Mouse (Mus musculus): ENCODE results near the gene Tmem45a. TPM values are rescaled to one million over a fixed set of nuclear protein-coding genes. Genes with fewer than 3 reads are reported as not detected.

Gene Tmem45a
- polyA plus RNA-seq, 1 experiment from 2014 or later: 16.0 TPM

DNA sequence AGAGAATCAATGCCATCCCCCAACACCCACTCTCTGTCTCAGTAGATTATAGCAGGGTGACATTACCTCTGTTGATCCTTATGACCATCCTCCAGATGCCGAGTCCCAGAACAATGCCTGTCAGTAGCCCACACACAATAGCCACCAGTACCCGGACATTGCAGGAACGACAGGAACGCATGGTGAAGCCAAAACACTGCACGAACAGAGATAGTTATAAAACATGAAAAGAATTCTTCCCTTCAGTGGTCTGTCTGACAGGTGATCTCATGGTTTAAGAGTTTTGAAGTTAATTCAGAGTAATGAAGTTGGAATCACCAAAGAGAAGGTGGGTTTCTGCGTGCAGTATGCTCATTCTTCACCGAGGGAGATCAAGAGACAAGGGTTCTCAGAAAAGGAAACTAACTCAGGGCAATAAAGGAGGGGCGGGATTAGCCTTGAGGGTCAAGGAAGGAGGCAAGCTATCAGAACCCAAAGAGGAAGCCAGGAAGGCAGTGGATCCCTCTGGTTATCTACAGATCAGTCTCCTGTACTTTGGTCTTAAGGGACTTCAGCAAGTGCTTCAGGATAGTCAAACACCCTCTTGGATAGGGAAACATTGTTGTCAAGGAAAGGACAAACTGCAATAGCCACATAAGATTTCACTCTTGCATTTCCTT is 90.4 kb downstream of the Tmem45a start, which contains the start of gene Adgrg7:
TSS of gene Adgrg7 (minus strand) at position 375 of the 659 bp plus-strand sequence.
- ATAC-seq (replicated peaks; ENCODE audit: insufficient number of reproducible peaks, insufficient read depth, low FRiP score, low read depth): no peak
- Histone ChIP-seq H3K4me2 (no peak within 1 kb of the TSS), H3K9ac (no peak within 1 kb of the TSS), H3K36me3 (no peaks in the 10 kb centered on the region), H3K9me3 (replicated peaks) (no peaks in the 10 kb centered on the region), H3K27ac (no peak within 1 kb of the TSS), H3K4me3 (no peak within 1 kb of the TSS), H3K27me3 (no peaks in the 10 kb centered on the region), H3K4me1 (replicated peaks) (no peaks in the 10 kb centered on the region)
- WGBS: 70% methylated on average over 8 of the region's 8 CpGs

DNA sequence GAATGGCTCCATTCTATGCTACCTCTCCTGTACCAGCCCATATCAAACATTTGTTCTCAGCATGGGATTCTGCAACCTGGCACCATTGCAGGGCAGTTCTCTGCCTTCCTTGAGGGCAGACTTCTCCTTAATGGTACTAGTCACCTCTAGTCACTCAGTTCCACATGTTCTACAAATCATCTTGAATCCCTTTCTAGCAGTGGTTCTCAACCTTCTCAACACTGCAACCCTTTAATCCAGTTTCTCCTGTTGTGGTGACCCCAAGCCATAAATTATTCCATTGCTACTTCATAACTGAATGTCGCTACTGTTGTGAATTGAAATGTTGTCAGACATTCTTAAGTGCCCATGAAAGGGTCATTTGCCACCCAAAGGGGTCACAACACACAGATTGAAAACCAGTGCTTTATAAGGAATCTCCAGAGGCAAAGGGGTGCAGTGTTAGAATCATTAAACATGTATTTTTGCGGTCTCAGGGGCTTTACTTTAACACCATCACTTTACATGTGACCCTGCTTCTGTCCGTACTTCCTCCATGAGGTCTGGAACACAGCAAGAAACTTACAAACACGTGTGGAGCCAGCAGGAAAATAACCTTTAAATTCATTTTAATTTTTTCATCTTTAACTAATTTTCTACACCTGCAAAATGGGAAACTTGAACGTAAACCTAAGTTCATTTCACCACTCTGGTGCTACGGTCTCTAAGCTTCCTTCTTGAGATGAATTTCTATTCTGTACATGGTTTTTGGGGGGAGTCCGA is 91.4 kb downstream of the Tmem45a start:
- no peak for ATAC-seq (replicated peaks; ENCODE audit: insufficient number of reproducible peaks, insufficient read depth, low FRiP score, low read depth)
- no peak overlapping the region for H3K4me3 ChIP-seq
- WGBS: 75% methylated on average over 7 of the region's 7 CpGs

DNA sequence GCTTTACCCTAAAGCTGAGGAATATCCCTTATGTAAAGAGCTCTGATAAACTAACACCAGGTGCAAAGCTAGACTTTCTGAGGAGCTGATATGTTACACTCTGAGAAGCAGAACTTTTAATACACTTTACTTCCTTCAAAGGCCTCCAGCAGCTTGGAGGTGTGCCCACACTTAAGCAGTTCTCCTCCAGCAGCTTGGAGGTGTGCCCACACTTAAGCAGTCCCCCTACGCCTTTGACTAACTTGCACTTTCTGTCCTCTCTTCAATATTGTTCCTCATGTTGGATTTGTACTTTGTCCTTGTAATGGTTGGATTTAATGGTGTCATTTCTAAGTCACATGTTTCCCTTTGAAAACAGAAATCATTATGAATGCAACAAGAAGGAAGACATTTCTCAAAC is 92.2 kb downstream of the Tmem45a start:
- H3K36me3 ChIP-seq: no peaks in the 10 kb centered on the region
- no peaks in the 10 kb centered on the region for H3K4me1 ChIP-seq (replicated peaks)
- no peak overlapping the region for H3K4me2 ChIP-seq
- no peaks in the 10 kb centered on the region for H3K27me3 ChIP-seq
- H3K9ac ChIP-seq: no peak overlapping the region
- 67% methylated on average over 1 of the region's 1 CpGs for WGBS
- no peak for ATAC-seq (replicated peaks; ENCODE audit: insufficient number of reproducible peaks, insufficient read depth, low FRiP score, low read depth)
- no peak overlapping the region for H3K4me3 ChIP-seq
- H3K9me3 ChIP-seq (replicated peaks): no peaks in the 10 kb centered on the region
- no peak overlapping the region for H3K27ac ChIP-seq

More for the DNA sequence above, 91.4 kb downstream of the Tmem45a start:
- Histone ChIP-seq H3K9me3 (replicated peaks) (no peaks in the 10 kb centered on the region), H3K4me2 (no peak overlapping the region), H3K27me3 (no peaks in the 10 kb centered on the region), H3K27ac (no peak overlapping the region), H3K4me1 (replicated peaks) (no peaks in the 10 kb centered on the region), H3K9ac (no peak overlapping the region), H3K36me3 (no peaks in the 10 kb centered on the region)

DNA sequence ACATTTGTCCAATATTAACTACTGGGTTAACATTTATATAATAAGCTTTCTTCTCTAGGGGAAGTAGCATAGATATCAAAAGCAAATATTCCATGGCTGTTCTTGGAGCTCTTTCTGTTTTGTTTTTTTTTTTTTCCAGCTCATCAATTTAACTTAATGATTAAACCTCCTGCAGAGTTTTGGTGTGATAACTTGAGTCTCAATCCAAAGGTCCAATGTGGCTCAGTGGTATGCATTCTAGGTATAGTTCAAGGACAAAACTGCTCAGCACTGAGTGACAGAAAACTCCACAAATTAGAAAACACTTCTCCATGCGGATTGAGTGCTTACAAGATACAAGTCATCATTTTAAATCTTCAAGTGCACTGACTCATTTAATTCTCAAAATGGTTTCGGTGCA is 100.0 kb downstream of the Tmem45a start:
- ATAC-seq (replicated peaks; ENCODE audit: insufficient number of reproducible peaks, insufficient read depth, low FRiP score, low read depth): no peak
- 80% methylated on average over 2 of the region's 2 CpGs for WGBS
- H3K27me3 ChIP-seq: no peaks in the 10 kb centered on the region

DNA sequence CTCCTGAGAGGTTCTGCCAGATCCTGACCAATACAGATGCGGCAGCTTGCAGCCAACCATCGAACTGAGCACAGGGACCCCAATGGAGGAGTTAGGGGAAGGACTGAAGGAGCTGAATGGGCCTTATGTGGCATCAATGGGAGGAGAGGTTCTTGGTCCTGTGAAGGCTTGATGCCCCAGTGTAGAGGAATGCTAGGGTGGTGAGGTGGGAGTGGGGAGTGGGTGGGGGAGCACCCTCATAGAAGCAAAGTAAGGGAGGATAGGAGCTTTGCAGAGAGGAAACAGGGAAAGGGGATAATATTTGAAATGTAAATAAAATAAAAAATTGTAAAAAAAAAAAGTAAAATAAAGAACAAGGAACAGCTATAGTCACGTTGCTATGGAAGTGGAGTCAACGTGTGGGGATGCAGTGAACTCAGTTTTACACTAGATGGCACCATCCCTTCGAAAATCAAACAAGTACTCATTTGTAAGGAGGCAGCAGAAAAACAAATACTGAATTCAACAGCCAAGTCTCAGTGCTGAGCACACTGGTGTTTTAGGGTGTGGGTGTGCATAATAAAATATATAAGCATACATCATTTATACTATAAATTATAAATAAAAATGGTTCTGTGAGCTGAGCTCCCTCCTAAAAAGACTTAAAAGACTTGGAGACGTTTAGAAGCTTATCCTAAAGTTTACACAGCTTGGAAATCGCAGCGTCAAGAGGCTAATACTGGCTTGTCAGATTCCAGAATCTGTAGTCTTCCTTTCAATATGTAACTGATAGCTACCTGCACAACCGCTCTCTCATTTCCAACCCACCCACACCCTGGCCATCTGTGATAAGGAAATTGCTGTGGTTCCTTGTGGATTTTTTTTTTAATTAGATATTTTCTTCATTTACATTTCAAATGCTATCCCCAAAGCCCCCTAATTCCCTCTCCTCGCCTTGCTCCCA is 114.5 kb downstream of the Tmem45a start:
- Histone ChIP-seq H3K36me3 (no peaks in the 10 kb centered on the region), H3K4me3 (no peak overlapping the region), H3K27ac (no peak overlapping the region), H3K27me3 (peaks cover 5% of the 10 kb centered on the region; the same call in 1 of the 2 replicates), H3K9ac (no peak overlapping the region), H3K4me2 (no peak overlapping the region), H3K9me3 (replicated peaks) (no peaks in the 10 kb centered on the region), H3K4me1 (replicated peaks) (no peaks in the 10 kb centered on the region)
- no peak for ATAC-seq (replicated peaks; ENCODE audit: insufficient number of reproducible peaks, insufficient read depth, low FRiP score, low read depth)
- 48% methylated on average over 10 of the region's 10 CpGs for WGBS

More for the DNA sequence above, 100.0 kb downstream of the Tmem45a start:
- Histone ChIP-seq H3K4me1 (replicated peaks) (no peaks in the 10 kb centered on the region), H3K9ac (no peak overlapping the region), H3K9me3 (replicated peaks) (no peaks in the 10 kb centered on the region), H3K4me2 (no peak overlapping the region), H3K36me3 (no peaks in the 10 kb centered on the region), H3K4me3 (no peak overlapping the region), H3K27ac (no peak overlapping the region)

Other genes starting within 250 kb of the Tmem45a start
- 113 and 119 TPM in 2 replicates for gene Tfg, start 168.7 kb downstream of the Tmem45a start, polyA plus RNA-seq (2015; fragmentation: Nextera tagmentation; extraction: Ambion mirVana)
- gene Adgrg7, start 90.3 kb downstream of the Tmem45a start, polyA plus RNA-seq (2015; fragmentation: Nextera tagmentation; extraction: Ambion mirVana): not detected in 2 replicates
- 0.74 and 0.78 TPM in 2 replicates for gene Lnp1, start 41.9 kb upstream of the Tmem45a start, polyA plus RNA-seq (2015; fragmentation: Nextera tagmentation; extraction: Ambion mirVana)
- 0.11 and 0.15 TPM in 2 replicates for gene Tmem45a2, start 185.2 kb upstream of the Tmem45a start, polyA plus RNA-seq (2015; fragmentation: Nextera tagmentation; extraction: Ambion mirVana)
- 36.4 and 38.5 TPM in 2 replicates for gene Tomm70a, start 235.5 kb upstream of the Tmem45a start, polyA plus RNA-seq (2015; fragmentation: Nextera tagmentation; extraction: Ambion mirVana)

All from heart, embryonic 15.5 days (tissue).